Mouse (Mus musculus) ovary, adult 2 months (tissue): ENCODE data around the gene Ipcef1. TPM values are rescaled to one million over a fixed set of nuclear protein-coding genes. Genes with fewer than 3 reads are reported as not detected.

ENCODE experiments used
- polyA plus RNA-seq: library from polyadenylated mRNA; depleted of rRNA; stranded (reverse); fragments of >200 nt; gene quantifications from 2 replicates; pipeline ENCODE4 v1.2.3, GENCODE M21; 2012; rRNA removed

Gene Ipcef1
- polyA plus RNA-seq: 0.15 and 0.20 TPM in 2 replicates

GRCm38 (mm10) chr10:7052315-7053017 is at the start of gene Ipcef1:
Gene Ipcef1, minus strand, starts transcription at chr10:7052478.

Other genes with a start within 250 kb of the Ipcef1 start
- gene Cnksr3, start 159.8 kb upstream of the Ipcef1 start, polyA plus RNA-seq: 10.0 and 11.7 TPM in 2 replicates